Mouse (Mus musculus) thymus, postnatal 25 days (tissue): ENCODE measurements around the gene Ttf2.

Experiments used
- DNase-seq: peaks from one replicate; pipeline ENCODE4 v3.0.0; 2022

The Ttf2 gene

DNA sequence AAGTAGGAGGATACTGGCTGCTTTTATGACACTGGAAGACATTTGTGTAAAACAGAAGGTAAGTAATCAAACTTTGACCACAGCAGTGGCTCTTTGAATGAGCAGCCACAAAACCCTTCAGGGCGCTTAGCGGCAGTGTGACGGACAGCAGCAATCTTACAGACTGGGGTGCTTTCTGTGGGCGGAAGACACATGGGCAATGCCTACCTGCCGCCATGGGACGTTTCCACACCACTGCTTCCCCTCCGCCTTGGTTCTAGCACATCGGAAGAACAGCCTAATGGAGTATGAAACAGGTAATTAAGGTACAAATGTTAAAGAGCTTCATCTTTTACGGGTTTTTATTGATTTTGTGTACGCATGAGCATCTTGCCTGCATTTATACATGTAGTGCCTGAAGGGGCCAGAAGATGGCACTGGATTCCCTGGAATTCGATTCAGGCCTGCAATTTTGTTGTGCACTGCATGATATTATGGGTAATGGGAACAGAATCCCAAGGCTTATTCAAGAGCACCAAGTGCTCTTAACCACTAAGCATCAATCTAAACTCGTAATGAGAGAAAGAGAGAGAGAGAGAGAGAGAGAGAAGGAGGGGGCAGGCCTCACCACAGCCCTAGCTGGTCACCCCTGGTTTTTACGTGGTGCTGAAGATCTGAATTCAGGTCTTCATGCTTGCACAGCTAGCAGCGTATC lies 5.5 kb downstream of the Ttf2 start:
- peak; percentile 43 for DNase-seq

DNA sequence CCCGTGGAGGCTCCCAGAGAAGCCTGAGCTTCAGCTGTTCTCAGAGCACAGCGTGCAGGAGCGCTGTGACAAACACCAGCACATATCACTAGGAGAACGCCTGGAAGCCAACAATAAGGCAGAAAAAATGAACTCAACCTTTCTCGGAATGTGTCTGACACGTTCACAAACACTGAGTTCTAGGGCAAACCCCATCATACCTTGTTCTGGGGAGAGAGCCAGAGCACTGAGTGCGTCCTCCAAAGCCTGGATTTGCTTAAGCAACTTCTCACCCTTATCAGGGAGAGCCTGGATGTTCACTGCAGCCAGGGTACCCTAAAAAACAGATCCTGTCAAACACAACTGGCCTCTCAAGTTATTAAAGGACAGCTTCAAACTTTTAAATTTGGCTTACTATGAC lies 8.0 kb downstream of the Ttf2 start:
- DNase-seq: no peak

GRCm38 (mm10) chr3:100961007-100961406 lies 8.5 kb downstream of the Ttf2 start:
- DNase-seq: no peak

DNA sequence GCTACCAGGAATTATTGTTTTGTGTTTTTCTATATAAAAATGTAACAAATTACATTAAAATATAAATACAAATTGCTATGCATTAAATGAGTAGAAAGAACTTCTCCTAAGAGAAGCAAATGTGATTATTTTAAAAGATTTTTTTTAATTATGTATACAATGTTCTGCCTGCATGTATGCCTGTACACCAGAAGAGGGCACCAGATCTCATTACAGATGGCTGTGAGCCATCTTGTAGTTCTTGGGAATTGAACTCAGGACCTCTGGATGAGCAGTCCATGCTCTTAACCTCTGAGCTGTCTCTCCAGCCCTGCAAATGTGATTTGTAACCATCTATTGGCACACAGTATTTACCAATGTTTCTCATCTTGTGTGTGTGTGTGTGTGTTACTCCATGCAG lies 14.8 kb downstream of the Ttf2 start:
- no peak for DNase-seq

- no peak for DNase-seq
Observed at GRCm38 (mm10) chr3:100951531-100951930, 17.9 kb downstream of the Ttf2 start.

DNA sequence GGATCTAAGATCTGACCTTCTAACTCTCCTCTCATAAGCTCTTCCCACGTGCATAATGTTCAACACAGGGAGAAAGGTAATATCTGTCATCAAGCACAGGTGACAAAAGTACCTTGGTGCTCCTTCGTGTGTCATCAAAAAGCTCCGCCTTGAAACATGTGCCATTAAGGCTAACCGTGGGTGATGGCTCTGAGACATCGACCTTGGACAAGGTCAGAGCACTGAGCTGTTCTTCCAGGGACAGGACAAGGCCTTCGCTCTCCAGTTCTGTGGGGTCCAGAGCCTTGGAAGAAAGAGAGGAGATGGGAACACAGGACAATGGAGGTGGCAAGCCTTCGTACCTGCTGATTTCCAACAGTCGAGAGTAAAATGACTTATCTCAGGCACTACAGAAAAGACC lies 22.2 kb downstream of the Ttf2 start:
- no peak for DNase-seq

- DNase-seq: no peak
Observed at GRCm38 (mm10) chr3:100940496-100941037, 28.9 kb downstream of the Ttf2 start.

- DNase-seq: no peak
Observed at GRCm38 (mm10) chr3:100938211-100938610, 31.3 kb downstream of the Ttf2 start.

GRCm38 (mm10) chr3:100936201-100936600 lies 33.3 kb downstream of the Ttf2 start:
- DNase-seq: no peak

GRCm38 (mm10) chr3:100935521-100935920 lies 33.9 kb downstream of the Ttf2 start:
- no peak for DNase-seq

GRCm38 (mm10) chr3:100932077-100932944 lies 37.2 kb downstream of the Ttf2 start:
- peak; percentile 26 for DNase-seq

DNA sequence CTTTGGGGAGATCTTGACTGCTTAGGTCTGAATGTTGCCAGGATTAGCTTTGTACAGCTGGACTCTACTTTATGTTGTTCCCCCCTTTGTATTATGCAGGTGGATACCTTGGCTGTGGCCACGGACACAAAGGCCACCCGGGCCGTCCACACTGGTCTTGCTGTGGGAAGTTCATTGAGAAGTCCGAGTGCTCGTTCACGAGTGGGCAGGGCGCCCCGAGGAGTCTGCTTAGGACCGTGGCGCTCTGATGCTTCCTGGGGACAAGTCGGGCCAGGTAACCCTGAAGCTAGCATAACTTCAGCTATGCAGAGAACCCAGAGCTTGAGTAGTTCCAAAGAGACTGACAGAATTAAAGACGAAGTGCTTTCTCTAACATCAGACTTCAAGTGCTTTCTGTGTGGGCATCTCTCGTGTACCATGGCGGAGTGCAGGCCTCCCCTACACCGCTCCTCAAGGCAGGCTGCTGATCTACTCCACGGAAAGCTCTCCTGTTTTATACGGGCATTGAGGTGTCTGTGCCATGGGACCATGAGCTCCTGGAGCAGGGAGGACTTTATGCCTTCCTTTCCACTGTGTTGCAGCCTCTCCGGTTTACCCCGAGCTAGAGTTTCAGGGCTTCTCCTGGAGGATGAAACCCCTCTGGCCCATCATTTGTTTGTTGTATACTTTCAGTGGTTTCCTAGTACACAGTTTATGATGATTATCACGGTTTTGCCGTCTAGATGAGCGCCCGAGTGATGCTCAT lies 38.0 kb downstream of the Ttf2 start:
- DNase-seq: no peak

GRCm38 (mm10) chr3:100925176-100925575 lies 44.3 kb downstream of the Ttf2 start:
- no peak for DNase-seq

DNA sequence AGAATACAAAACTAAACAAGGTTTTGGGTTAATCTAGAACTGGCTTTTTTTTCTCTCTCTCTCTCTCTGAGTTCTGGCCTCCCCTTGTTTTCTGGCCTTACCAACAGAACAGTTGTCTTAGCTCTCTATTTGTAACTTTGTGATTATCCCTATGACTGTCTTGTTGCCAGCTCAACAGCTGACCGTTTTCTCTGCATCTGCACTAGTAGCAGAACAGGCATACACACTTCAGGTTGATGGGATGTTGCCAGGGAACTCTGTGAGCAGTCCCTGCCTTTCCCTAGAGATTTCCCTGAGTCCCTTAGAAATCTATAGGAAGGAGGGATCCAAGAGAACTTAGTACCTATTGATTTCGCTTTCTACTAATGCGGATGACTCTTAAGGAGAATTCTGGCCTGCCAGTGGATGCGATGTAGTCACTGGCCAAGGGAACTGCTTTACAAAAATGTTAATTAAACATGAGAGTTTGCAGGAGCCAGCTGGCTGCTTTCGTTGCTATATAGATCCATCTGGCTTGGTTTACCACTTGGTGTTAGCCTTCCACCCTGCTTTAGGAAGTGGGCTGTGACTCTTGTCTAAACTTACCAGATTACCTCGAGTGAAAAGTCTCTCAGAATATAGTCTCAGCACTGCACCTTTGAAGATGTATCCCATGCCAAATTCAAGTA lies 45.3 kb downstream of the Ttf2 start:
- DNase-seq: no peak

DNA sequence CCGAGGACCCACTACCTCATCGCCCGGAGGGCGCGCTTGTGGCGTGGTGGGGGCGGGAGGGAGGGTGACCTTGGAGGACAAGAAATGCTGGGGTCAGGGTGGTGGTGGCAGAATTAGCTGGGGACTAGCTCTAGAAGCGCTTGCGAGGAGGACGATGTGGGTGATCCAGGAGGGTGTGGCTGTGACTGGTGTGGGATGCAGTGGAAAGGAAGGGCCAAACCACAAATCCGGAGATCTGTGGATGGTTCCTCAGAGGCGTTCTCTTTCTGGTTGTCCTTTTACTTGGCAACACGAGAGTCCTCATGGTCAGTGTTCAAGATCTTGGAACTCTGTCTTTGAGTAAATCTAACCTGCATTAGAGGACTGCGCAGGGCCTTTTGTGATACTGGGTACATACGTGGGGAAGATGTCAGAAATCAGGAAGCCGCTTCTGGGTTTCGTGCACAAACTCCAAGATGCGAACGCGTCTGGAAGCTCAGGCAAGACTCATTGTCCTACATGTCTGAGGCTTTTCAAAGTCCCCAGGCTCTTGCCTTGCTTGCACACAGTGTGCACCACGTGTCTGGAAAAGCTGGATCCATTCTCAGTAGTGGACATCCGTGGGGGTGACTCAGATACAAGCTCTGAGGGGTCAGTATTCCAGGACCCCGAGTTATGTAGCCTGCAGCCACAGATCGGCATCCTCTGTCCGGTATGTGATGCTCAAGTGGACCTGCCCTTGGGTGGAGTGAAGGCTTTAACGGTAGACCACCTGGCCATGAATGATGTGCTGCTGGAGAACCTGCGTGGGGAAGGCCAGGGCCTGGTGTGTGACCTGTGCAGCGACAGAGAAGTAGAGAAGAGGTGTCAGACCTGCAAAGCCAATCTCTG lies 46.7 kb downstream of the Ttf2 start:
- DNase-seq: peak; percentile 5

GRCm38 (mm10) chr3:100921825-100922505 lies 47.5 kb downstream of the Ttf2 start, which contains the start of gene Trim45:
Gene Trim45 (plus strand): TSS chr3:100922202.
- peak; percentile 95 for DNase-seq

- DNase-seq: peak; percentile 6
Observed at GRCm38 (mm10) chr3:100920611-100921140, 48.8 kb downstream of the Ttf2 start.

GRCm38 (mm10) chr3:100916844-100917243 lies 52.6 kb downstream of the Ttf2 start:
- peak; percentile 11 for DNase-seq

DNA sequence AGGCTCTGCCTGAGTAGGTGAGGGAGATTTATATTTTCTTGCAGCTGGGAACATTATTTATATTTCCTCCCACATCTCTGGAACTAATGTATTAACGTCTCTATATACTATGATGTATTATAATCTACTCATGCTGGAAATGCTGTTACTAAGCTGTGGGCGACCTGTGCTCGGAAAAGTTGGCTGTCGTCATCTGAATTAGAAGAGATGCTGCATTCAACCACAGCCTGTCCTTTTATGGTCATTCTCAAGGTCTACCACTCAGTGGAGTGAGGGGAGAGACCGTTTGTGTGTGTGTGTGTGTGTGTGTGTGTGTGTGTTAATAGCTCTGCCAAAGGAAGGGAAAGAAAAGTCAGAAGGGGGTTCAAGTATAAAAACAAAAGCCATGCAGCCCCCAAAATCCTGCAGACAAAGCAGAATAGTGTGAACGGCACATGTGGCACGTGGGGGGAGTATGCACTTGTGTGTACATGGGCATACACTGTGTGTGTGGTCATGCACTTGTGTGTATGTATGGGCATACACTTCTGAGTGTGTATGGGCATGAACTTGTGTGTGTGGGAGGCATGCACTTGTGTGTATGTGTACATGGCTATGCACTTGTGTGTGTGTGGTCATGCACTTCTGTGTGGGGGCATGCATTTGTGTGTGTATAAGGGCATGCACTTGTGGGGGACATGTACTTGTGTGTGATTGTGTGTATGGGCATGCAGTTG lies 57.8 kb downstream of the Ttf2 start:
- no peak for DNase-seq

- DNase-seq: no peak
Observed at GRCm38 (mm10) chr3:100911026-100911425, 58.4 kb downstream of the Ttf2 start.
